Mouse (Mus musculus): ENCODE results near the gene Dis3.

Dis3 gene

GRCm38 (mm10) chr14:99099267-99099966 lies at the start of gene Dis3, which contains the start of gene Pibf1:
Gene Dis3, minus strand, starts transcription at chr14:99099770.
Gene Pibf1, plus strand, starts transcription at chr14:99099424.
- peak; percentile 99 for DNase-seq

GRCm38 (mm10) chr14:99146841-99147240 lies 47.3 kb upstream of the Dis3 start:
- DNase-seq, result no peak

- DNase-seq, result peak; percentile 84
These were observed 42.4 kb upstream of the Dis3 start for GRCm38 (mm10) chr14:99141786-99142633.

- no peak for DNase-seq
These were observed 40.5 kb upstream of the Dis3 start for GRCm38 (mm10) chr14:99140036-99140435.

- DNase-seq, result peak; percentile 20
These were observed 36.7 kb upstream of the Dis3 start for GRCm38 (mm10) chr14:99136297-99136696.

- no peak for DNase-seq
These were observed 36.2 kb upstream of the Dis3 start for GRCm38 (mm10) chr14:99135761-99136160.

- no peak for DNase-seq
These were observed 34.5 kb upstream of the Dis3 start for GRCm38 (mm10) chr14:99134048-99134447.

GRCm38 (mm10) chr14:99129050-99129449 lies 29.5 kb upstream of the Dis3 start:
- no peak for DNase-seq

GRCm38 (mm10) chr14:99127509-99127908 lies 27.9 kb upstream of the Dis3 start:
- no peak for DNase-seq

- no peak for DNase-seq
These were observed 27.1 kb upstream of the Dis3 start for GRCm38 (mm10) chr14:99126713-99127112.

GRCm38 (mm10) chr14:99124076-99124475 lies 24.5 kb upstream of the Dis3 start:
- DNase-seq, result no peak

GRCm38 (mm10) chr14:99121584-99122339 lies 22.2 kb upstream of the Dis3 start:
- DNase-seq, result no peak

GRCm38 (mm10) chr14:99117576-99117975 lies 18.0 kb upstream of the Dis3 start:
- DNase-seq, result peak; percentile 8

- DNase-seq, result no peak
These were observed 9.2 kb upstream of the Dis3 start for GRCm38 (mm10) chr14:99108762-99109161.

- no peak for DNase-seq
These were observed 8.1 kb upstream of the Dis3 start for GRCm38 (mm10) chr14:99107631-99108187.

- DNase-seq, result no peak
These were observed 7.1 kb upstream of the Dis3 start for GRCm38 (mm10) chr14:99106671-99107070.

- DNase-seq, result no peak
These were observed 5.1 kb upstream of the Dis3 start for GRCm38 (mm10) chr14:99104542-99105123.

- DNase-seq, result no peak
These were observed 3.5 kb upstream of the Dis3 start for GRCm38 (mm10) chr14:99103050-99103449.

GRCm38 (mm10) chr14:99099967-99100587 lies 507 bp upstream of the Dis3 start:
- DNase-seq, result peak; percentile 18

GRCm38 (mm10) chr14:99088947-99089346 lies 10.6 kb downstream of the Dis3 start:
- no peak for DNase-seq

GRCm38 (mm10) chr14:99071146-99071545 lies 28.4 kb downstream of the Dis3 start:
- no peak for DNase-seq

- no peak for DNase-seq
These were observed 36.5 kb downstream of the Dis3 start for GRCm38 (mm10) chr14:99063091-99063490.

Measured in lung, postnatal 36 days (tissue).